Mouse (Mus musculus) E14TG2a.4 (cell line): ENCODE measurements at regions not wholly inside any gene's neighbourhood (a gene's known extent, or its start where the extent isn't known, plus 50 kb on each side); places are given as distances from the start of the nearest gene placed in this dataset.

Experiments used
- NANOG ChIP-seq: IDR thresholded peaks from 2 replicates; pipeline ENCODE4 v1.6.1; 2014; ENCODE audit warnings: borderline replicate concordance, low read length, mixed read lengths
- POU5F1 ChIP-seq: IDR thresholded peaks from 2 replicates; pipeline ENCODE4 v1.6.1; 2014; ENCODE audit warnings: low read length, borderline replicate concordance

DNA sequence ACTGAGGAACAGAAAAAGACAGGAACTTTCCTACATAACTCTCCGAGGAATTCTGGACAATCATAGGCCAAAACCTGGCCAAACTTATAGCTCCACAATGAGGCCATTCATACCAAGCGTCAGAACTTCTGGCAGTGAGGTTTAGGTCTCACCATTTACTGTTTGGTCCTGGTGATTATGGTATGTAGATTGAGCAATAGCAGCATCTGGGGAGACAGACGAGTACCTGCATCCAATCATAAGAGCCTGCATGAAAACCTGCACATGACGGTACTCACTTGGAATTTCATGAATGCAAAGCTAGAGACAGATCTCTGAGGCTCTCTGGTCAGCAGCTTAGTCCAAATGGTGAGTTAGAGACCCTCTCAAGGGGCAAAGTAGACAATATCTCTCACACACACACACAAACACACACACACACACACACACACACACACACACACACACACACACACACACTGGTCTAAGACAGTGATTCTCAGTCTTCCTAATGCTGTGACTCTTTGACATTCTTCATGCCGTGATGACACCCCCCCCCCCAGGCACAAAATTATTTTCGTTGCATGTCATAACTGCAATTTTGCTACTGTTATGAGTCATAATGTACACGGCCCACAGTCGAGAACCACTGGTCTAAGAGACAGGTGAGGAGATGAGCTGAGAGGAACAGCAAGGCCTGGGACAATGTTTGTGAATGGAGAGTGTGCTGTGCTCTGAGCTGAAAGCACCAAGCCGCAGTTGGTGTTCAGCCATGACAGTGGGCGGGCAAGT, 522.6 kb upstream of the Atp11b start:
- TF ChIP-seq POU5F1 (no peak), NANOG (no peak)
